Mouse (Mus musculus) kidney, adult 2 months (tissue): Measurements from ENCODE around the gene Pxk. TPM values are rescaled to one million over a fixed set of nuclear protein-coding genes. Genes with fewer than 3 reads are reported as not detected.
A peak's percentile ranks its signal among the peaks of the same experiment; 100 is the strongest.

Source experiments
- DNase-seq: peaks from one replicate; pipeline ENCODE4 v3.0.0; 2021
- H3K27ac ChIP-seq: fragments of 200-500 bp; 2 replicates; pipeline ENCODE4 v1.5.1; 2012; ENCODE audit warnings: low read depth, low read length, control low read depth, inconsistent platforms; ENCODE audit not compliant: insufficient read depth
- H3K27me3 ChIP-seq: fragments of 200-500 bp; replicated peaks from 2 replicates; pipeline ENCODE4 v1.6.1; 2012; ENCODE audit warnings: mild to moderate bottlenecking, moderate library complexity, low read length, inconsistent platforms; ENCODE audit not compliant: control insufficient read depth, insufficient read depth
- H3K36me3 ChIP-seq: fragments of 200-500 bp; 2 replicates; pipeline ENCODE4 v1.6.1; 2012; ENCODE audit warnings: mild to moderate bottlenecking, moderate library complexity, low read length, inconsistent platforms; ENCODE audit not compliant: control insufficient read depth, insufficient read depth
- H3K4me1 ChIP-seq: fragments of 200-500 bp; 2 replicates; pipeline ENCODE4 v1.6.1; 2011; ENCODE audit warnings: low read length; ENCODE audit not compliant: control insufficient read depth, insufficient read depth
- H3K4me3 ChIP-seq: fragments of 200-500 bp; 2 replicates; pipeline ENCODE4 v1.5.1; 2011; ENCODE audit warnings: mild to moderate bottlenecking, low read depth, low read length, control low read depth; ENCODE audit not compliant: insufficient read depth
- CTCF ChIP-seq: fragments of 200-500 bp; conservative IDR thresholded peaks from 2 replicates; pipeline ENCODE4 v1.5.1; 2011; ENCODE audit warnings: low read depth, mild to moderate bottlenecking, control low read depth, low read length, moderate library complexity, mixed read lengths; ENCODE audit not compliant: insufficient read depth, insufficient read length
- POLR2A ChIP-seq: fragments of 200-500 bp; IDR thresholded peaks from one replicate; pipeline ENCODE4 v1.6.1; 2011; ENCODE audit warnings: low read depth, low read length, control low read depth
- WGBS: fragments of 180-500 bp; shearing (Covaris S2); methylation state at CpG from one replicate; pipeline ENCODE4 v1.1.7; 2018; 5-methylcytosine and 5-hydroxymethylcytosine counted together
- polyA plus RNA-seq: library from polyadenylated mRNA; depleted of rRNA; stranded (reverse); fragments of >200 nt; gene quantifications from 2 replicates; pipeline ENCODE4 v1.2.3, GENCODE M21; 2012

The Pxk gene
- polyA plus RNA-seq, 1 experiment: 42.9 TPM

DNA sequence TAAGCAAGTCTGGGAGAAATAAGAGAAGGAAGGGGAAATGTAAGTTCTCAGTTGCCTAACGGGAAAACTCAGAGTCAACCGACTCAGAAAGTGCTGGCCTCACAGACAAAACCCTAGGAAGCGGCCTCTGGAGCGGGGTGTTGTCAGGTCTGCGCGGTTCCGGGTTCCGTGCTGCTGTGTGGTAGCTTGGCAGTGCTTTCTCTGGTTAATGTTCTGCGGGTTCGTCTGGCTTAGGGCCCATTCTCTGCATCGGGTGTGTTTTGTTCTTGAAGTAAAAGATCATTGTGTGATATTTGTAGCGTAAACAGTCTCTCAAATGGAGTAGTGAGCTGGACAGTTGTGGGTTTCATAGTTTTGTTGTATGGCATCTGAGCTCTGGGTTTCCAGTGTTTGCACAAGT is 4.7 kb downstream of the Pxk start:
- TF ChIP-seq CTCF (no peak), POLR2A (no peak)
- Histone ChIP-seq H3K4me3 (no peak overlapping the region), H3K36me3 (no peaks in the 10 kb centered on the region), H3K4me1 (peaks cover 31% of the 10 kb centered on the region), H3K27ac (peak overlapping the region; percentile 72), H3K27me3 (no peaks in the 10 kb centered on the region)
- peak; percentile 92 for DNase-seq
- 26% methylated on average over 12 of the region's 12 CpGs for whole genome bisulfite sequencing

DNA sequence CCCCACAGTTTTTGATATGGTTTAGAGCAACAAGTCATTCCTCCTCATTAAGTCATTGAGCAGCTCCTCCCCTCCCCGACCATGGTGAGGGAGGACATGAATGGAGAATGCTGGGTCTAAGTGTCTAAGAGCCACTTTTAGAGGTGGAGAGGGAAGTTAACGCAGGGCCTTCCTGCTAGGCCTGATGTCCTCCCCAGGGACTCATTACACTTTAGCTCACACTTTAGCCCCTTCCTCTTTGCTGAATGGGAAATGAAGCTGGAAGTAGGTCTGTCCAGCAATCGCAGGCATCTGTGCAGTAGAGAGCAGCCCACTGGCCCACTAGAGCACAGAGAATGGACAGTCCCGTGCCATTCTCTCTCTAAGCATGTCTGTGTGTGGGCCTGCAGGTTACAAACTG is 10.0 kb downstream of the Pxk start:
- H3K27me3 ChIP-seq: no peaks in the 10 kb centered on the region
- WGBS: 65% methylated on average over 4 of the region's 4 CpGs
- H3K4me1 ChIP-seq: peaks cover 4% of the 10 kb centered on the region
- no peak overlapping the region for H3K27ac ChIP-seq
- DNase-seq: no peak
- no peak for TF ChIP-seq POLR2A
- no peak for TF ChIP-seq CTCF
- H3K4me3 ChIP-seq: no peak overlapping the region
- H3K36me3 ChIP-seq: no peaks in the 10 kb centered on the region

DNA sequence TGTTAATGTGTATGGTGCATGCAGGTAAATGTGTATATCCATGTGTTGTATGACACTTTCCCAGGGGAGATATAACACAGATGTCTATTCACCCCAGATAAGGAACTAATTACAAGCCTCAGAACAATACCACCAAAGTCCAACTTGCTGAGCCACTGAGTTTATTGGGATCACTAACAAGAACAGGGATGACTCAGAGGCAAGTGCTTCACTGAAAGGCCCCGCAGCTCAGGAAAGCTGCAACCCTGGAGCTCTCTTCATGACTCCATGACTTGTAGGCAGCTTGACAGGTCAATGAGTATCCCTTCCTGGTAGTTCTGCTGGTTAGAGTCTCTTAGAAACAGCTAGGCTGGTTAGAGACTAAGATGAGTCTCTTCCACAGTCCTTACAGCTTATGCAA is 11.0 kb downstream of the Pxk start:
- H3K4me3 ChIP-seq: no peak overlapping the region
- H3K27me3 ChIP-seq: no peaks in the 10 kb centered on the region
- TF ChIP-seq CTCF: no peak
- TF ChIP-seq POLR2A: no peak
- DNase-seq: no peak
- WGBS: 92% methylated on average over 1 of the region's 1 CpGs
- H3K36me3 ChIP-seq: no peaks in the 10 kb centered on the region
- H3K27ac ChIP-seq: no peak overlapping the region
- H3K4me1 ChIP-seq: no peaks in the 10 kb centered on the region; the same call in 1 of the 2 replicates

DNA sequence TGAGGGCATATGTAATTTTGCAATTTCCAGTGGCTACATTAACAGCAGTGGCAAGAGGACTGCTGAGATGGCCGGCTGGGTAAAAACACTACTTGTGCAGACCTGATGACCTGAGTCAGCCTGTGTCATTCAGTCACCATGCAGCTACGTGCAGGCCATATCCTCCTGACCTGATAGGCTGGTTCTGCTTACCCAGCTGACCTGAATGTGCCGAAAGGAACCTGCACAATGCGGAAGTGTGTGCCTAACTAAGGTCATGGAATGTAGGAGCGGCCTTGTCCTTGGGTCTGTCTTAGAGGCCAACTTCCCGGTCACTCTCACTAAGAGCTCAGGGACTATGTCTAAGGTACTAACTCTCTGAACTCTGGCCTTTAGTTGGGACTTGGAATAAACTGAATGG is 13.5 kb downstream of the Pxk start:
- 57% methylated on average over 6 of the region's 6 CpGs for WGBS
- Histone ChIP-seq H3K4me3 (no peak overlapping the region), H3K27ac (peak overlapping the region; percentile 57; the same call in 1 of the 2 replicates), H3K4me1 (no peaks in the 10 kb centered on the region; the same call in 1 of the 2 replicates), H3K27me3 (no peaks in the 10 kb centered on the region), H3K36me3 (no peaks in the 10 kb centered on the region)
- peak; percentile 33 for DNase-seq
- TF ChIP-seq POLR2A: no peak
- TF ChIP-seq CTCF: no peak

DNA sequence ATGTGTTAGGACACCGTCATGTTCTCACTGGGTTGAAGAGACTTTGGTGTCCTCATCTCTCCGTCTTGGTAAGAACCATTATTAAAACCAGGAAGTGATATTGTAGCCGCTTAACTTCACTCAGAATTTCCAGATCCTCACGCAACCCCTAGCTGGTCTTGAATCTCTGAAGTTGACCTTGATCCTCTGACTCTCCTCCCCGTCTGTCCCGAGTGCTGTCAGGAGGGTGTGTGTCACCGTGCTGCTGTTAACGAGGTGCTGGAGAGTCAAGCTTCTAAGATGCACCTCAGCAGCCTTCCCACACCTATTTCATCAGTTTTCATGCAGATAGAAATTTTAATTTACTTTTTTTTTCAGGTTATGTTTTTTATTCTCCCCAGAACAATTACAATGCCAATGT is 14.0 kb downstream of the Pxk start:
- WGBS: 87% methylated on average over 8 of the region's 8 CpGs
- H3K4me1 ChIP-seq: no peaks in the 10 kb centered on the region; the same call in 1 of the 2 replicates
- peak overlapping the region; percentile 57; the same call in 1 of the 2 replicates for H3K27ac ChIP-seq

DNA sequence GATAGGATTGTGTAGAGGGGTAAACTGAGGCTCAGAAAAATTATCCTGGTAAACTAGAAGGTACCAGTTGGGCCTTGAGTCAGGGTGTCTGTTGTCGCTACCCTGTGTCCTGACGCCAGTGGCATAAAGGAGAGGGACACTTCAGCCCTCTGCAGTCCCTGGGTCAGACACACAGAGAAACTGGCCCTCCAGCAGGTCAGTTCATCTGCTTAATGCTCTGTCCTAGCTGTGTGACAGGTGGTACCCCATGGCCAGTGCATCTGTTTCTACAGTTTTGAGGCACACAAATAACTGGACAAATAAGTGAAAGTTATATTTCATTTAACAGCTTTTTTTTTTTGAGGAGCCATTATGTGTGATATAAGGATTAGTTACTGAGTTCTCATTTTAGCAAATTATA is 15.6 kb downstream of the Pxk start:
- Histone ChIP-seq H3K36me3 (no peaks in the 10 kb centered on the region), H3K27ac (no peak overlapping the region), H3K27me3 (no peaks in the 10 kb centered on the region), H3K4me1 (no peaks in the 10 kb centered on the region; the same call in 1 of the 2 replicates), H3K4me3 (no peak overlapping the region)
- no peak for DNase-seq
- TF ChIP-seq CTCF: no peak
- no peak for TF ChIP-seq POLR2A
- 93% methylated on average over 2 of the region's 2 CpGs for WGBS

More for the DNA sequence above, 14.0 kb downstream of the Pxk start:
- TF ChIP-seq POLR2A (no peak), CTCF (no peak)
- DNase-seq: no peak
- no peaks in the 10 kb centered on the region for H3K36me3 ChIP-seq
- no peak overlapping the region for H3K4me3 ChIP-seq
- no peaks in the 10 kb centered on the region for H3K27me3 ChIP-seq

DNA sequence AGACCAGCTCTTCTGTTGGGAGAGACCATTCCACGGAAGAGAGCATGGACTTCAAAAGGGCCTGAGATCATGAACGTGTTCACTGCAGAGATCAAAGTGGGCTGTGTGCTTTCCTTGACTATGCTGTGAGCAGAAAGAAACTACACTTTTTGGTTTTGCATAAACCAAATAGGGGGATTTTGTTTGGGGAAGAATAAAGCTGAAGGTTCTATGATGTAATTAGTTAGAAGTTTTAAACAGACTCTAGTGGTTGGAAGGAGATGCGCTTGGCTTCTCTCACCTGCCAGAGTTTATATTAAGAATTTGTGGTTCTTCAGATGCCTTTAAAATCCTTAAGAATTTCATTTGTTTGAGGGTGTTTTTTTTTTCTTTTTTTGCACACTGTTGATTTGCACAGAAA is 16.3 kb downstream of the Pxk start:
- no peak for DNase-seq

More for the DNA sequence above, 16.3 kb downstream of the Pxk start:
- H3K36me3 ChIP-seq: no peaks in the 10 kb centered on the region
- no peaks in the 10 kb centered on the region; the same call in 1 of the 2 replicates for H3K4me1 ChIP-seq
- no peaks in the 10 kb centered on the region for H3K27me3 ChIP-seq
- WGBS: 61% methylated on average over 3 of the region's 3 CpGs
- H3K27ac ChIP-seq: no peak overlapping the region
- no peak overlapping the region for H3K4me3 ChIP-seq
- TF ChIP-seq CTCF: no peak
- TF ChIP-seq POLR2A: no peak
